Comparison of ENCODE assay signal across 18 mouse cellular contexts in the genomic region with DNA sequence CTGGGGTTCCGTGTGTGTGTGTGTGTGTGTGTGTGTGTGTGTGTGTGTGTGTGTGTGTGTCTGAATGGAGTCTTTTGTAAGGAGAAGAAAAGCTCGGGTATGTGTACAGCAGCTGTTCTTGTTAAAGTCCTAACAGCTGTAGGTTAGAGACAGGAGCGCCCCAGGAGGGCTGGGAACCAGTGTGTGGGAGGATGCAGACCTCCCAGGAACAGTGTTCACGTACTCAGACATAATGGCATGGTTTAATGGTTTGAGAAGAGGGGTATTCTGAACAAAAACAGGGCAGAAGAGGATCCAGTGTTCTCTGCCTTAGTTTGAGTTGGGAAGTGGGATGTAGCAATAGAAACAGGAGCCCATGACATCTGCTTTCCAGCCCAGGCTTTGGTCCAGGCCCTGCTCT. TPM values are rescaled to one million over a fixed set of nuclear protein-coding genes. Genes with fewer than 3 reads are reported as not detected.
DNase-seq lines count a peak whose midpoint lies in the region; ATAC-seq and TF ChIP-seq lines count a peak whose summit lies in the region.
"Had no signal": no experiment of that assay in that cellular context is flagged by ENCODE, and none has a peak within 500 bp of the region (broad histone marks: within the 10 kb centered on the region; RNA-seq: fewer than 3 reads in every experiment).

No protein-coding gene starts in this region.

- H3K4me3 ChIP-seq in hindbrain, embryonic 12.5 days, result no peak overlapping the region
- no peak overlapping the region for H3K4me3 ChIP-seq in hindbrain, embryonic 16.5 days (ENCODE audit: low read length)
- peak overlapping the region; percentile 26; the same call in 1 of the 2 replicates for H3K4me3 ChIP-seq in E14TG2a.4 (replicated peaks; ENCODE audit: low read length)
- H3K4me3 ChIP-seq in hindbrain, postnatal 0 days (ENCODE audit: low read length), result no peak overlapping the region
- no peak overlapping the region for H3K4me3 ChIP-seq in midbrain, postnatal 0 days (ENCODE audit: low read depth, low read length)

- no peak overlapping the region for H3K9ac ChIP-seq in hindbrain, embryonic 12.5 days
- H3K9ac ChIP-seq in hindbrain, embryonic 16.5 days (ENCODE audit: low read depth, low read length), result no peak overlapping the region
- no peak overlapping the region for H3K9ac ChIP-seq in hindbrain, postnatal 0 days (replicated peaks; ENCODE audit: low read length)
- no peak overlapping the region for H3K9ac ChIP-seq in midbrain, postnatal 0 days (replicated peaks; ENCODE audit: low read length, poor library complexity, severe bottlenecking)
- H3K9ac ChIP-seq: forebrain, postnatal 0 days; liver, postnatal 0 days had no signal

- WGBS in hindbrain, embryonic 12.5 days, result 34% methylated on average over 4 of the region's 4 CpGs
- 31% methylated on average over 4 of the region's 4 CpGs for WGBS in hindbrain, embryonic 16.5 days
- 36% methylated on average over 4 of the region's 4 CpGs for WGBS in hindbrain, postnatal 0 days
- 30% methylated on average over 4 of the region's 4 CpGs for WGBS in midbrain, postnatal 0 days

- H3K27me3 ChIP-seq in hindbrain, embryonic 12.5 days, result no peaks in the 10 kb centered on the region
- no peaks in the 10 kb centered on the region for H3K27me3 ChIP-seq in hindbrain, embryonic 16.5 days (replicated peaks; ENCODE audit: control insufficient read depth, insufficient read depth, low read length)
- no peaks in the 10 kb centered on the region for H3K27me3 ChIP-seq in E14TG2a.4 (ENCODE audit: insufficient read depth, low read length)
- no peaks in the 10 kb centered on the region for H3K27me3 ChIP-seq in hindbrain, postnatal 0 days (ENCODE audit: insufficient read depth, low read length)
- H3K27me3 ChIP-seq in midbrain, postnatal 0 days (ENCODE audit: insufficient read depth, low read length), result no peaks in the 10 kb centered on the region

- H3K9me3 ChIP-seq in hindbrain, embryonic 12.5 days (replicated peaks), result no peaks in the 10 kb centered on the region
- no peaks in the 10 kb centered on the region for H3K9me3 ChIP-seq in hindbrain, embryonic 16.5 days (ENCODE audit: control insufficient read depth, low read length)
- no peaks in the 10 kb centered on the region for H3K9me3 ChIP-seq in E14TG2a.4 (ENCODE audit: low read length)
- H3K9me3 ChIP-seq in hindbrain, postnatal 0 days (ENCODE audit: low read length), result no peaks in the 10 kb centered on the region
- H3K9me3 ChIP-seq in midbrain, postnatal 0 days (ENCODE audit: low read length), result no peaks in the 10 kb centered on the region

- ATAC-seq in hindbrain, embryonic 12.5 days (ENCODE audit: low FRiP score), result no peak
- ATAC-seq in hindbrain, embryonic 16.5 days, result no peak
- ATAC-seq in hindbrain, postnatal 0 days, result no peak
- no peak for ATAC-seq in midbrain, postnatal 0 days (ENCODE audit: low FRiP score)
- ATAC-seq: forebrain, postnatal 0 days; intestine, embryonic 16.5 days; liver, postnatal 0 days had no signal

- H3K36me3 ChIP-seq in hindbrain, embryonic 12.5 days, result peaks cover 32% of the 10 kb centered on the region
- peaks cover 3% of the 10 kb centered on the region; the same call in 1 of the 2 replicates for H3K36me3 ChIP-seq in hindbrain, embryonic 16.5 days (ENCODE audit: control insufficient read depth, insufficient read depth, low read length)
- peaks cover 51% of the 10 kb centered on the region for H3K36me3 ChIP-seq in E14TG2a.4 (ENCODE audit: insufficient read depth, low read length)
- H3K36me3 ChIP-seq in hindbrain, postnatal 0 days (ENCODE audit: insufficient read depth, low read length), result peaks cover 12% of the 10 kb centered on the region; the same call in 1 of the 2 replicates
- H3K36me3 ChIP-seq in midbrain, postnatal 0 days (ENCODE audit: insufficient read depth, low read length), result peaks cover 16% of the 10 kb centered on the region

- peaks cover 15% of the 10 kb centered on the region for H3K4me1 ChIP-seq in hindbrain, embryonic 12.5 days
- H3K4me1 ChIP-seq in hindbrain, embryonic 16.5 days (ENCODE audit: control insufficient read depth, insufficient read depth, low read depth, low read length), result peaks cover 4% of the 10 kb centered on the region
- peaks cover 70% of the 10 kb centered on the region for H3K4me1 ChIP-seq in E14TG2a.4 (replicated peaks; ENCODE audit: low read depth, low read length)
- H3K4me1 ChIP-seq in hindbrain, postnatal 0 days (ENCODE audit: insufficient read depth, low read length), result no peaks in the 10 kb centered on the region
- no peaks in the 10 kb centered on the region for H3K4me1 ChIP-seq in midbrain, postnatal 0 days (ENCODE audit: insufficient read depth, low read length)

- peak overlapping the region; percentile 31; the same call in 1 of the 2 replicates for H3K27ac ChIP-seq in hindbrain, embryonic 12.5 days
- H3K27ac ChIP-seq in hindbrain, embryonic 16.5 days (ENCODE audit: low read depth, low read length), result no peak overlapping the region
- no peak overlapping the region for H3K27ac ChIP-seq in hindbrain, postnatal 0 days
- H3K27ac ChIP-seq in midbrain, postnatal 0 days (ENCODE audit: low read depth, low read length), result no peak overlapping the region

- no peak for TF ChIP-seq CTCF in E14TG2a.4 (conservative IDR thresholded peaks at IDR 0.05; ENCODE audit: low read length)
- no peak for TF ChIP-seq CTCF in hindbrain, postnatal 0 days (IDR thresholded peaks at IDR 0.05; ENCODE audit: low read depth)
- TF ChIP-seq CTCF in midbrain, postnatal 0 days (IDR thresholded peaks at IDR 0.05), result no peak

- peak; percentile 82 for DNase-seq in R1 (ENCODE audit: low read depth, low spot score)
- DNase-seq in hindbrain, postnatal 0 days (ENCODE audit: low spot score), result peak; percentile 19
- no peak for DNase-seq in midbrain, postnatal 0 days (ENCODE audit: low spot score)
- DNase-seq in urinary bladder, postnatal 10 days (ENCODE audit: low spot score), result no peak
- DNase-seq: adrenal gland, postnatal 25 days; cerebellum, postnatal 25 days; forebrain, postnatal 0 days; gastrocnemius, postnatal 10 days; kidney, postnatal 10 days; liver, postnatal 0 days; lung, postnatal 36 days; right cerebral cortex, postnatal 14 days; thymus, postnatal 4 days had no signal

- no peak overlapping the region for H3K4me2 ChIP-seq in hindbrain, embryonic 12.5 days (replicated peaks)
- H3K4me2 ChIP-seq in hindbrain, embryonic 16.5 days (ENCODE audit: low read length), result no peak overlapping the region
- H3K4me2 ChIP-seq in hindbrain, postnatal 0 days (ENCODE audit: low read depth, low read length), result no peak overlapping the region
- no peak overlapping the region for H3K4me2 ChIP-seq in midbrain, postnatal 0 days (ENCODE audit: low read depth, low read length, poor library complexity, severe bottlenecking)
- H3K4me2 ChIP-seq: midbrain, embryonic 11.5 days had no signal

RNA-seq across cellular contexts. Expression of gene Dhx35, which starts 4.7 kb away (rescaled TPM):
- polyA plus RNA-seq in hindbrain, embryonic 12.5 days (2016; fragmentation: Nextera tagmentation; extraction: Ambion mirVana), result 14.5 and 16.4 TPM in 2 replicates
- polyA plus RNA-seq in hindbrain, embryonic 16.5 days (2015; fragmentation: Nextera tagmentation; extraction: Ambion mirVana), result 13.0 and 13.5 TPM in 2 replicates
- 23.8 and 30.7 TPM in 2 replicates for total RNA-seq in hindbrain, postnatal 0 days (2014; rRNA removed)
- polyA plus RNA-seq in hindbrain, postnatal 0 days (2015; fragmentation: Nextera tagmentation; extraction: Ambion mirVana), result 10.0 and 10.8 TPM in 2 replicates
- total RNA-seq in midbrain, postnatal 0 days (2014; rRNA removed), result 24.7 and 26.9 TPM in 2 replicates
- 9.7 and 11.4 TPM in 2 replicates for polyA plus RNA-seq in midbrain, postnatal 0 days (2015; fragmentation: Nextera tagmentation; extraction: Ambion mirVana)

RNA-seq across cellular contexts. Expression of gene Fam83d, which starts 31.4 kb away (rescaled TPM):
- 31.1 and 32.5 TPM in 2 replicates for polyA plus RNA-seq in hindbrain, embryonic 12.5 days (2016; fragmentation: Nextera tagmentation; extraction: Ambion mirVana)
- polyA plus RNA-seq in hindbrain, embryonic 16.5 days (2015; fragmentation: Nextera tagmentation; extraction: Ambion mirVana), result 7.9 and 10.6 TPM in 2 replicates
- total RNA-seq in hindbrain, postnatal 0 days (2014; rRNA removed), result 12.0 and 18.8 TPM in 2 replicates
- 6.7 and 9.2 TPM in 2 replicates for polyA plus RNA-seq in hindbrain, postnatal 0 days (2015; fragmentation: Nextera tagmentation; extraction: Ambion mirVana)
- total RNA-seq in midbrain, postnatal 0 days (2014; rRNA removed), result 6.4 and 6.6 TPM in 2 replicates
- polyA plus RNA-seq in midbrain, postnatal 0 days (2015; fragmentation: Nextera tagmentation; extraction: Ambion mirVana), result 3.8 TPM in 2 replicates

Comparison
In these comparisons a context has a peak if more than half of its experiments do, and no peak if none do; other contexts are left out.
1. DNase-seq: peak in R1 (single experiment) and hindbrain, postnatal 0 days (single experiment); none in midbrain, postnatal 0 days (single experiment) and urinary bladder, postnatal 10 days (single experiment).